Mouse (Mus musculus): ENCODE results near the gene Gp5. TPM values are rescaled to one million over a fixed set of nuclear protein-coding genes. Genes with fewer than 3 reads are reported as not detected.

Gp5 gene
- polyA plus RNA-seq, 1 experiment from 2014 or later = 0.11 TPM

- WGBS = 66% methylated on average over 8 of the region's 11 CpGs
Measured at GRCm38 (mm10) chr16:30278406-30278805, 32.2 kb downstream of the Gp5 start.

DNA sequence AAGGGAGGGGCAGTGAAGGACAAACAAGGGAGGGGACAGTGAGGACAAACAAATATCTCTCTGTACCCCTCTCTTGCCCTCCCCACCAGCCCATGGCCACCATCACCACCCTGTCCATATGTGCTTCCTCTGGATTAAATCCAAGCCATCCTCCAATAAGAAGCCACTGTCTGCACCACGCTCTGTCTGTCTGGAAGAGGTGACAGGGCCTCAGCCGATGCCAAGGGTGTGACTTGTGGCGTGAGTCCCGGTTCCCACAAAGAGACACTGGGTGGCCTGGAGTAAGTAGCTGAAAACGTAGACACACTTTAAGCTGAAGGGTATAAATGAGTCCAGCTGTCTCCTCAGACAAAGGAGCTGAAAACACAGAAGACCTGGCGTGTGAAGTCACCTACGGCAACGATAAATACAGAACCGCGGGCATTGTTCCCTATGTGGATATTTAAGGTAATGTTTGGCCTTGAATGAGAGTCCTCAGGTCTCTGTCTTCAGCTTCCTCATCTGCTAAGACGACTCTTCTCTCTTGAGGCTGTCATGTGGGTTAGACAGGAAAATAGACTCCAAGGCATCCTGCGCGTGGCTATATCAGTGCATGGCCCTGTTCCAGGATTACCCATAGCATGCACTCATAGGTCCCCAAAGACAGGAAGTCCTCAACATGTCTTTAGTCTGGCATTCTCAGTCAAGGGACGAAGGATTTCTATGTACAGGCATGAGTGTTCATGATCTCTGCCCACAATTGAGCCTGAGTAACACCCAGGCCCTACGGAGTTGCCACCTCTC, 34.8 kb downstream of the Gp5 start:
- no peaks in the 10 kb centered on the region for H3K4me1 ChIP-seq (replicated peaks; ENCODE audit: control insufficient read depth, insufficient read depth)
- no peak overlapping the region for H3K4me2 ChIP-seq (replicated peaks; ENCODE audit: low read depth)
- no peaks in the 10 kb centered on the region for H3K27me3 ChIP-seq (ENCODE audit: control insufficient read depth, insufficient read depth, low read length)
- H3K9ac ChIP-seq (ENCODE audit: low read length) = no peak overlapping the region
- H3K27ac ChIP-seq (replicated peaks) = no peak overlapping the region
- TF ChIP-seq CTCF (IDR thresholded peaks at IDR 0.05; ENCODE audit: low read depth) (no peak), EP300 (optimal IDR thresholded peaks at IDR 0.05) (no peak)
- H3K4me3 ChIP-seq (ENCODE audit: low read depth, low read length) = no peak overlapping the region
- DNase-seq (ENCODE audit: low spot score) = no peak
- no peaks in the 10 kb centered on the region for H3K36me3 ChIP-seq (ENCODE audit: control insufficient read depth, insufficient read depth, low read length)
- H3K9me3 ChIP-seq (ENCODE audit: control insufficient read depth, low read length) = no peaks in the 10 kb centered on the region
- no peak for ATAC-seq (ENCODE audit: low FRiP score, low TSS enrichment)
- WGBS = 69% methylated on average over 15 of the region's 15 CpGs

More at GRCm38 (mm10) chr16:30278406-30278805, 32.2 kb downstream of the Gp5 start:
- no peaks in the 10 kb centered on the region for H3K36me3 ChIP-seq (ENCODE audit: control insufficient read depth, insufficient read depth, low read length)
- no peaks in the 10 kb centered on the region for H3K9me3 ChIP-seq (ENCODE audit: control insufficient read depth, low read length)
- H3K4me2 ChIP-seq (replicated peaks; ENCODE audit: low read depth) = no peak overlapping the region
- DNase-seq (ENCODE audit: low spot score) (no peak), ATAC-seq (ENCODE audit: low FRiP score, low TSS enrichment) (no peak)
- no peak for TF ChIP-seq EP300 (optimal IDR thresholded peaks at IDR 0.05)
- no peak for TF ChIP-seq CTCF (IDR thresholded peaks at IDR 0.05; ENCODE audit: low read depth)
- H3K27ac ChIP-seq (replicated peaks) = no peak overlapping the region
- H3K9ac ChIP-seq (ENCODE audit: low read length) = no peak overlapping the region
- no peak overlapping the region for H3K4me3 ChIP-seq (ENCODE audit: low read depth, low read length)
- H3K4me1 ChIP-seq (replicated peaks; ENCODE audit: control insufficient read depth, insufficient read depth) = no peaks in the 10 kb centered on the region
- no peaks in the 10 kb centered on the region for H3K27me3 ChIP-seq (ENCODE audit: control insufficient read depth, insufficient read depth, low read length)

- no peaks in the 10 kb centered on the region for H3K36me3 ChIP-seq (ENCODE audit: control insufficient read depth, insufficient read depth, low read length)
- no peak overlapping the region for H3K27ac ChIP-seq (replicated peaks)
- no peak overlapping the region for H3K9ac ChIP-seq (ENCODE audit: low read length)
- H3K27me3 ChIP-seq (ENCODE audit: control insufficient read depth, insufficient read depth, low read length) = no peaks in the 10 kb centered on the region
- no peaks in the 10 kb centered on the region for H3K9me3 ChIP-seq (ENCODE audit: control insufficient read depth, low read length)
- H3K4me1 ChIP-seq (replicated peaks; ENCODE audit: control insufficient read depth, insufficient read depth) = no peaks in the 10 kb centered on the region
- no peak for ATAC-seq (ENCODE audit: low FRiP score, low TSS enrichment)
- TF ChIP-seq CTCF (IDR thresholded peaks at IDR 0.05; ENCODE audit: low read depth) (no peak), EP300 (optimal IDR thresholded peaks at IDR 0.05) (no peak)
- H3K4me2 ChIP-seq (replicated peaks; ENCODE audit: low read depth) = no peak overlapping the region
- no peak for DNase-seq (ENCODE audit: low spot score)
- no peak overlapping the region for H3K4me3 ChIP-seq (ENCODE audit: low read depth, low read length)
- 93% methylated on average over 8 of the region's 8 CpGs for WGBS
Measured at GRCm38 (mm10) chr16:30273065-30273464, 37.5 kb downstream of the Gp5 start.

- DNase-seq (ENCODE audit: low spot score) (no peak), ATAC-seq (ENCODE audit: low FRiP score, low TSS enrichment) (no peak)
- Histone ChIP-seq H3K4me3 (ENCODE audit: low read depth, low read length) (no peak overlapping the region), H3K9ac (ENCODE audit: low read length) (no peak overlapping the region), H3K4me2 (replicated peaks; ENCODE audit: low read depth) (no peak overlapping the region), H3K27ac (replicated peaks) (peak overlapping the region; percentile 63; the same call in 1 of the 2 replicates), H3K9me3 (ENCODE audit: control insufficient read depth, low read length) (no peaks in the 10 kb centered on the region), H3K4me1 (replicated peaks; ENCODE audit: control insufficient read depth, insufficient read depth) (no peaks in the 10 kb centered on the region), H3K36me3 (ENCODE audit: control insufficient read depth, insufficient read depth, low read length) (no peaks in the 10 kb centered on the region), H3K27me3 (ENCODE audit: control insufficient read depth, insufficient read depth, low read length) (no peaks in the 10 kb centered on the region)
- WGBS = 40% methylated on average over 6 of the region's 6 CpGs
- TF ChIP-seq CTCF (IDR thresholded peaks at IDR 0.05; ENCODE audit: low read depth) (no peak), EP300 (optimal IDR thresholded peaks at IDR 0.05) (no peak)
Measured at GRCm38 (mm10) chr16:30271941-30272595, 38.5 kb downstream of the Gp5 start.

DNA sequence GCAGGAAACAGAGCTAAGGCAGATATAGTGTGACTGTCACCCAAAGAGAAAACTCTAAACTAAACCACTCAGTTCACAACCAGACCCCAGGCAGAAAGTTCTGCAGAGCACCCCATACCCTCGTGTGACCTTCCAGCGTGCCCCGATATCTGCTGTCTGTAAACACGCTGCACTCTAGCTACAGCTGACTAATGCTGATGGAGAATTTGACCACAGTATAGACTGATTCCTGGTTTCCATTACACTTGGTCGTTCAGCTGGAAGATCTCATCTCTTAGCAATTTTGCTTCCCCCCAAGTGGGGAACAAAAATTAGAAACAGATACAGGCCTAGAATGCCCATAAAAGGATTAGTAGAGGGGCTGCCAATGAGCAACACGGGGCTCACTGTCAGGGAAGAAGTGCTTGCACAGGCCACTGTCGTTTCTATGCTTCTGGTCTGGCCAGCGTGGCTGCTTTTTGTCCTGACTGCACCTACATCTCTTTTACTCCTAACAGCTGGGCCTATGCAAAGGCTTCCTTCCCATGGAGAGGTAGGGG, 39.3 kb downstream of the Gp5 start:
- ATAC-seq (ENCODE audit: low FRiP score, low TSS enrichment) (no peak; the same call in 1 of the 2 replicates), DNase-seq (ENCODE audit: low spot score) (no peak)
- peak overlapping the region; percentile 63; the same call in 1 of the 2 replicates for H3K27ac ChIP-seq (replicated peaks)
- no peak overlapping the region for H3K4me2 ChIP-seq (replicated peaks; ENCODE audit: low read depth)
- H3K36me3 ChIP-seq (ENCODE audit: control insufficient read depth, insufficient read depth, low read length) = no peaks in the 10 kb centered on the region
- no peaks in the 10 kb centered on the region for H3K4me1 ChIP-seq (replicated peaks; ENCODE audit: control insufficient read depth, insufficient read depth)
- 43% methylated on average over 8 of the region's 8 CpGs for WGBS
- no peak overlapping the region for H3K9ac ChIP-seq (ENCODE audit: low read length)
- H3K4me3 ChIP-seq (ENCODE audit: low read depth, low read length) = no peak overlapping the region
- no peak for TF ChIP-seq CTCF (IDR thresholded peaks at IDR 0.05; ENCODE audit: low read depth)
- no peak for TF ChIP-seq EP300 (optimal IDR thresholded peaks at IDR 0.05)
- H3K9me3 ChIP-seq (ENCODE audit: control insufficient read depth, low read length) = no peaks in the 10 kb centered on the region
- no peaks in the 10 kb centered on the region for H3K27me3 ChIP-seq (ENCODE audit: control insufficient read depth, insufficient read depth, low read length)

GRCm38 (mm10) chr16:30267359-30267758, 43.2 kb downstream of the Gp5 start, which contains the start of gene Cpn2:
TSS of gene Cpn2 (minus strand) at chr16:30267499.
- WGBS = 63% methylated on average over 5 of the region's 5 CpGs
- no peak within 1 kb of the TSS for H3K4me3 ChIP-seq (ENCODE audit: low read depth, low read length)
- no peak for ATAC-seq (ENCODE audit: low FRiP score, low TSS enrichment)
- no peaks in the 10 kb centered on the region for H3K9me3 ChIP-seq (ENCODE audit: control insufficient read depth, low read length)
- TF ChIP-seq EP300 (optimal IDR thresholded peaks at IDR 0.05) = no peak
- no peak for TF ChIP-seq CTCF (IDR thresholded peaks at IDR 0.05; ENCODE audit: low read depth)
- H3K9ac ChIP-seq (ENCODE audit: low read length) = no peak within 1 kb of the TSS
- no peak within 1 kb of the TSS for H3K4me2 ChIP-seq (replicated peaks; ENCODE audit: low read depth)
- no peak for DNase-seq (ENCODE audit: low spot score)
- no peak within 1 kb of the TSS for H3K27ac ChIP-seq (replicated peaks)
- no peaks in the 10 kb centered on the region for H3K4me1 ChIP-seq (replicated peaks; ENCODE audit: control insufficient read depth, insufficient read depth)
- no peaks in the 10 kb centered on the region for H3K36me3 ChIP-seq (ENCODE audit: control insufficient read depth, insufficient read depth, low read length)
- no peaks in the 10 kb centered on the region for H3K27me3 ChIP-seq (ENCODE audit: control insufficient read depth, insufficient read depth, low read length)
